Mouse (Mus musculus) heart, embryonic 14.5 days (tissue): ENCODE measurements around the gene Tex19.2. TPM values are rescaled to one million over a fixed set of nuclear protein-coding genes. Genes with fewer than 3 reads are reported as not detected.

ENCODE experiments used
- ATAC-seq: fragments of 200-750 bp; cut with Nextera tagmentation; 2 replicates; pipeline ENCODE4 v1.8.0; 2017; ENCODE audit warnings: low read depth, moderate TSS enrichment; ENCODE audit not compliant: insufficient number of reproducible peaks, insufficient read depth, low FRiP score
- H3K27ac ChIP-seq, 2 experiments: fragments of 200-500 bp in 1 of 2; fragments of 300-500 bp in 1 of 2; sonication (generic) in 1 of 2; replicated peaks in 1 of 2; 2 replicates each; pipeline ENCODE4 v1.5.1; 2012 to 2014; ENCODE audit warnings: low read depth in 2 of 2, low read length in 2 of 2, control low read depth in 1 of 2, mild to moderate bottlenecking in 1 of 2, mixed read lengths in 1 of 2; ENCODE audit not compliant: control insufficient read depth in 1 of 2, insufficient read depth in 1 of 2
- H3K27me3 ChIP-seq: fragments of 300-500 bp; sonication (generic); 2 replicates; pipeline ENCODE4 v1.6.1; 2014; ENCODE audit warnings: mild to moderate bottlenecking, low read length, control low read depth; ENCODE audit not compliant: control insufficient read depth, insufficient read depth
- H3K36me3 ChIP-seq: fragments of 300-500 bp; sonication (generic); 2 replicates; pipeline ENCODE4 v1.6.1; 2014; ENCODE audit warnings: mild to moderate bottlenecking, control low read depth, low read length, mixed read lengths; ENCODE audit not compliant: control insufficient read depth, insufficient read depth
- H3K4me1 ChIP-seq, 2 experiments: fragments of 200-500 bp in 1 of 2; fragments of 300-500 bp in 1 of 2; sonication (generic) in 1 of 2; 2 replicates each; pipeline ENCODE4 v1.6.1; 2012 to 2014; ENCODE audit warnings: low read length in 2 of 2, control low read depth in 1 of 2, mixed read lengths in 1 of 2; ENCODE audit not compliant: control insufficient read depth in 2 of 2, insufficient read depth in 2 of 2
- H3K4me2 ChIP-seq: fragments of 300-500 bp; sonication (generic); 2 replicates; pipeline ENCODE4 v1.6.1; 2014; ENCODE audit warnings: mild to moderate bottlenecking, low read length
- H3K4me3 ChIP-seq, 2 experiments: fragments of 200-500 bp in 1 of 2; fragments of 300-500 bp in 1 of 2; sonication (generic) in 1 of 2; 2 replicates each; pipeline ENCODE4 v1.5.1; 2012 to 2014; ENCODE audit warnings: low read length in 2 of 2, mild to moderate bottlenecking in 2 of 2, control low read depth in 1 of 2, low read depth in 1 of 2, moderate library complexity in 1 of 2; ENCODE audit not compliant: control insufficient read depth in 1 of 2, insufficient read depth in 1 of 2
- H3K9ac ChIP-seq: fragments of 300-500 bp; sonication (generic); 2 replicates; pipeline ENCODE4 v1.6.1; 2014; ENCODE audit warnings: mild to moderate bottlenecking, low read length
- H3K9me3 ChIP-seq: fragments of 300-500 bp; sonication (generic); 2 replicates; pipeline ENCODE4 v1.6.1; 2016; ENCODE audit warnings: low read length, control low read depth; ENCODE audit not compliant: control insufficient read depth
- WGBS: fragments of 180-500 bp; shearing (Covaris S2); extraction: QIAGEN DNeasy Blood & Tissue Kit; methylation state at CpG from one replicate; pipeline ENCODE4 v1.1.7; 2014; 5-methylcytosine and 5-hydroxymethylcytosine counted together
- polyA plus RNA-seq: library from polyadenylated mRNA; unstranded; fragments of >200 nt; fragmentation: Nextera tagmentation; extraction: Ambion mirVana; gene quantifications from 2 replicates; pipeline ENCODE4 v1.2.1, GENCODE M21; 2014

Tex19.2 gene
- polyA plus RNA-seq, 1 experiment from 2014 or later, result not detected

- Histone ChIP-seq H3K4me2 (no peak overlapping the region), H3K9ac (no peak overlapping the region), H3K27me3 (no peaks in the 10 kb centered on the region), H3K4me3 (no peak overlapping the region), H3K4me1 (peaks cover 7 to 21% of the 10 kb centered on the region in 2 experiments), H3K27ac (no peak overlapping the region), H3K9me3 (no peaks in the 10 kb centered on the region), H3K36me3 (no peaks in the 10 kb centered on the region)
- no peak for ATAC-seq
- 46% methylated on average over 3 of the region's 3 CpGs for WGBS
These were observed 7.2 kb upstream of the Tex19.2 start for GRCm38 (mm10) chr11:121125522-121126172.

- Histone ChIP-seq H3K36me3 (no peaks in the 10 kb centered on the region), H3K9ac (no peak overlapping the region), H3K27ac (no peak overlapping the region), H3K9me3 (no peaks in the 10 kb centered on the region), H3K4me3 (no peak overlapping the region), H3K4me1 (peaks cover 7 to 21% of the 10 kb centered on the region in 2 experiments), H3K27me3 (no peaks in the 10 kb centered on the region), H3K4me2 (no peak overlapping the region)
- WGBS, result 85% methylated on average over 4 of the region's 4 CpGs
- no peak for ATAC-seq
These were observed 5.0 kb upstream of the Tex19.2 start for GRCm38 (mm10) chr11:121123438-121123837.

GRCm38 (mm10) chr11:121122024-121122670, 3.7 kb upstream of the Tex19.2 start:
- Histone ChIP-seq H3K36me3 (no peaks in the 10 kb centered on the region), H3K4me3 (no peak overlapping the region), H3K9me3 (no peaks in the 10 kb centered on the region), H3K27ac (peak overlapping the region; percentile 65 to 80), H3K4me1 (peaks cover 7 to 21% of the 10 kb centered on the region in 2 experiments), H3K27me3 (no peaks in the 10 kb centered on the region), H3K4me2 (no peak overlapping the region), H3K9ac (no peak overlapping the region)
- ATAC-seq, result no peak
- WGBS, result 0% methylated on average over 2 of the region's 2 CpGs

GRCm38 (mm10) chr11:121121151-121121550, 2.7 kb upstream of the Tex19.2 start:
- no peaks in the 10 kb centered on the region for H3K9me3 ChIP-seq
- H3K27me3 ChIP-seq, result no peaks in the 10 kb centered on the region
- no peak overlapping the region for H3K4me3 ChIP-seq
- H3K36me3 ChIP-seq, result no peaks in the 10 kb centered on the region
- ATAC-seq, result no peak
- H3K4me2 ChIP-seq, result no peak overlapping the region; the same call in 1 of the 2 replicates
- 45% methylated on average over 3 of the region's 3 CpGs for WGBS
- H3K27ac ChIP-seq, result peak overlapping the region in 1 of 2 experiments; percentile 80; a peak in 2 of 4 replicates
- peaks cover 7 to 21% of the 10 kb centered on the region in 2 experiments for H3K4me1 ChIP-seq
- no peak overlapping the region for H3K9ac ChIP-seq

- Histone ChIP-seq H3K4me1 (peaks cover 4 to 17% of the 10 kb centered on the region in 2 experiments; a peak in 3 of 4 replicates), H3K9ac (no peak overlapping the region), H3K36me3 (no peaks in the 10 kb centered on the region), H3K27ac (no peak overlapping the region), H3K27me3 (no peaks in the 10 kb centered on the region), H3K9me3 (no peaks in the 10 kb centered on the region), H3K4me2 (no peak overlapping the region), H3K4me3 (no peak overlapping the region)
- 90% methylated on average over 18 of the region's 18 CpGs for WGBS
- no peak for ATAC-seq
These were observed 371 bp downstream of the Tex19.2 start for GRCm38 (mm10) chr11:121118106-121118505.

GRCm38 (mm10) chr11:121112091-121112775, 6.2 kb downstream of the Tex19.2 start:
- H3K9ac ChIP-seq, result no peak overlapping the region
- peaks cover 23 to 31% of the 10 kb centered on the region in 2 experiments for H3K4me1 ChIP-seq
- H3K27ac ChIP-seq, result no peak overlapping the region
- 77% methylated on average over 5 of the region's 5 CpGs for WGBS
- H3K9me3 ChIP-seq, result no peaks in the 10 kb centered on the region
- no peaks in the 10 kb centered on the region for H3K36me3 ChIP-seq
- H3K27me3 ChIP-seq, result no peaks in the 10 kb centered on the region
- ATAC-seq, result no peak
- no peak overlapping the region for H3K4me3 ChIP-seq
- no peak overlapping the region for H3K4me2 ChIP-seq

GRCm38 (mm10) chr11:121111601-121112000, 6.9 kb downstream of the Tex19.2 start:
- no peak for ATAC-seq
- 60% methylated on average over 1 of the region's 1 CpGs for WGBS
- Histone ChIP-seq H3K4me1 (peaks cover 23 to 31% of the 10 kb centered on the region in 2 experiments), H3K36me3 (no peaks in the 10 kb centered on the region), H3K27me3 (no peaks in the 10 kb centered on the region), H3K4me3 (no peak overlapping the region), H3K9me3 (no peaks in the 10 kb centered on the region), H3K4me2 (no peak overlapping the region), H3K9ac (no peak overlapping the region), H3K27ac (no peak overlapping the region)
